Mouse (Mus musculus): ENCODE results near the gene Hecw2.

Hecw2 gene

DNA sequence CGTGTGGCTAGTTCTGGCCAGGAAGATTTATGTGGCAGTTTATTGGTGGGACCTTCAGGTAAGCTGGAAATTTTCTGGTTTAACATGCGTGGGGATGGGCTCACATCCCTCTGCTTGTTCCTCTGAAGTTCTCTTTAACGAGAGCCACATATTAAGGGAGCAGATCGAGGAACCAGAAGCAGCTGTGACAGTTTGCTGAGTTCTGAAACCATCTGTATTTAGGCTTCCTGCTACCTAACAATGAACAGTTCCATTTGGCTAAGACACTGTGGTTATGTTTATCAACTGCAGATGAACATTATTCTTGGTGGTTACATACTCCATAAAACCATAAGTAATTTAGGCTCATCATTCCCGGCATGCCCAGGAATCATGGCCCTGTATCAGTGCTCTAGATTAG lies 242.6 kb downstream of the Hecw2 start:
- H3K4me1 ChIP-seq (replicated peaks; ENCODE audit: low read depth, low read length): no peaks in the 10 kb centered on the region
- TF ChIP-seq CTCF (conservative IDR thresholded peaks at IDR 0.05; ENCODE audit: low read length) (no peak), NANOG (IDR thresholded peaks at IDR 0.05; ENCODE audit: borderline replicate concordance, low read length) (no peak), POU5F1 (IDR thresholded peaks at IDR 0.05; ENCODE audit: borderline replicate concordance, low read length) (no peak)
- H3K36me3 ChIP-seq (ENCODE audit: insufficient read depth, low read length): no peaks in the 10 kb centered on the region
- no peak overlapping the region for H3K4me3 ChIP-seq (replicated peaks; ENCODE audit: low read length)
- H3K27me3 ChIP-seq (ENCODE audit: insufficient read depth, low read length): no peaks in the 10 kb centered on the region
- no peaks in the 10 kb centered on the region for H3K9me3 ChIP-seq (ENCODE audit: low read length)

DNA sequence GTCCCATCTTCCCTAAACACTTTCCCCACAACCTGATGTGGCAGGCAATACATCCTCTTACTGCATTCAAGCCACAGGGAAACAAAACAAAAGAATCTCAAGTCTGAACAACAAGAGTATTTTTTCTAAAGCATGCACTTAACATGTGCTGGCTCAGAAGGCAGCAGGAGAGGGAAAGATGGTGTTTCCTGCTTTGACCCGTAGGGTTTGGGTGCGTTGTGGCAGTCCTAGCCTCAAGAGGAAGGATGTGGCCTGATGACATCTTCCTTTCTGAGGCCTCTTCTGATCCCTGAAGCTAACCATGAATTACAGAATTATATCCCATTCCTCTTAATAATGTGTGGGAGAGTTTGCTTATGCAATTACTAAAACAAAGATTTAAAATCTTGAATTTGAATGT lies 249.2 kb downstream of the Hecw2 start:
- Histone ChIP-seq H3K27me3 (ENCODE audit: insufficient read depth, low read length) (no peaks in the 10 kb centered on the region), H3K36me3 (ENCODE audit: insufficient read depth, low read length) (no peaks in the 10 kb centered on the region), H3K4me1 (replicated peaks; ENCODE audit: low read depth, low read length) (peaks cover 4% of the 10 kb centered on the region; the same call in 1 of the 2 replicates), H3K4me3 (replicated peaks; ENCODE audit: low read length) (no peak overlapping the region), H3K9me3 (ENCODE audit: low read length) (no peaks in the 10 kb centered on the region)
- TF ChIP-seq POU5F1 (IDR thresholded peaks at IDR 0.05; ENCODE audit: borderline replicate concordance, low read length) (no peak), CTCF (conservative IDR thresholded peaks at IDR 0.05; ENCODE audit: low read length) (no peak), NANOG (IDR thresholded peaks at IDR 0.05; ENCODE audit: borderline replicate concordance, low read length) (no peak)

DNA sequence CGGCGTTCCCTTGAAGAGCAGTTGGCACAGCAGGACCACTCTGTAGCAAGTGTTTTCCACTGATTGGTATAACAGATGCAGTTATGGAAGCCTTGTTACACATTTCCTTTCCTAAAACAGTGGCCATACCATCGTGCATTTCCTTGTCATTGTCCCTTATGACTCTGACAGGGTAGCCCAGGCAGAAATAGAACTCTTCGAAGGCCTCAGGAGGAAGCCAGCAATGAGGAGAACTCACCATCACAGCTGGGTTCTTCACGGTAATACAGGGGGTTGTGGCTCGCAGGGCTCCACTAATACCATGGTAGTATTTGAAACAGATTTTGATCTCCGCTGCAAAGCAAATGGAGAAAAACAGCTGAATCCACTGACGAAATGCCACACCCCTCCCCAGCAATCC lies 252.5 kb downstream of the Hecw2 start:
- TF ChIP-seq POU5F1 (IDR thresholded peaks at IDR 0.05; ENCODE audit: borderline replicate concordance, low read length): no peak
- TF ChIP-seq CTCF (conservative IDR thresholded peaks at IDR 0.05; ENCODE audit: low read length): no peak
- no peak for TF ChIP-seq NANOG (IDR thresholded peaks at IDR 0.05; ENCODE audit: borderline replicate concordance, low read length)
- no peaks in the 10 kb centered on the region for H3K9me3 ChIP-seq (ENCODE audit: low read length)
- peaks cover 4% of the 10 kb centered on the region; the same call in 1 of the 2 replicates for H3K4me1 ChIP-seq (replicated peaks; ENCODE audit: low read depth, low read length)
- no peaks in the 10 kb centered on the region for H3K27me3 ChIP-seq (ENCODE audit: insufficient read depth, low read length)
- H3K36me3 ChIP-seq (ENCODE audit: insufficient read depth, low read length): no peaks in the 10 kb centered on the region
- no peak overlapping the region for H3K4me3 ChIP-seq (replicated peaks; ENCODE audit: low read length)

DNA sequence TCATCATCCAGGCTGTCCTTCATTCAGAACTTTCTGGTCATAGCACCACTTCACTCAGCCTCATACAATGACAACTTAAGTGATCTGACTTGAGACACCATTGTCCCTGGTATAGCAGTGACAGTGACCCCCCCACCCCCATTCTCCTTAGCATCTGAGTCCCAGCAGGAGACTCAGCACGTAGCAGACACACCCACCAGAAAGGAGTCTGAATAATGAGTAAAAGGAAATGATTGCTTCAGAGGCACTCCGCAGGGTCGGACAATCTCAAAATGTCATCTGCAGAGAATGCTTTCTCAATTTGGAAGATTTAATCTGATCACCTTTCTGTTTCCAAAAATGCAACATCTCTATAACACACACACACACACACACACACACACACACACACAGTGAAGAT lies 253.4 kb downstream of the Hecw2 start:
- no peaks in the 10 kb centered on the region for H3K27me3 ChIP-seq (ENCODE audit: insufficient read depth, low read length)
- H3K4me1 ChIP-seq (replicated peaks; ENCODE audit: low read depth, low read length): peaks cover 4% of the 10 kb centered on the region; the same call in 1 of the 2 replicates
- no peaks in the 10 kb centered on the region for H3K36me3 ChIP-seq (ENCODE audit: insufficient read depth, low read length)
- H3K9me3 ChIP-seq (ENCODE audit: low read length): no peaks in the 10 kb centered on the region
- H3K4me3 ChIP-seq (replicated peaks; ENCODE audit: low read length): no peak overlapping the region
- TF ChIP-seq CTCF (conservative IDR thresholded peaks at IDR 0.05; ENCODE audit: low read length) (no peak), NANOG (IDR thresholded peaks at IDR 0.05; ENCODE audit: borderline replicate concordance, low read length) (no peak), POU5F1 (IDR thresholded peaks at IDR 0.05; ENCODE audit: borderline replicate concordance, low read length) (no peak)

DNA sequence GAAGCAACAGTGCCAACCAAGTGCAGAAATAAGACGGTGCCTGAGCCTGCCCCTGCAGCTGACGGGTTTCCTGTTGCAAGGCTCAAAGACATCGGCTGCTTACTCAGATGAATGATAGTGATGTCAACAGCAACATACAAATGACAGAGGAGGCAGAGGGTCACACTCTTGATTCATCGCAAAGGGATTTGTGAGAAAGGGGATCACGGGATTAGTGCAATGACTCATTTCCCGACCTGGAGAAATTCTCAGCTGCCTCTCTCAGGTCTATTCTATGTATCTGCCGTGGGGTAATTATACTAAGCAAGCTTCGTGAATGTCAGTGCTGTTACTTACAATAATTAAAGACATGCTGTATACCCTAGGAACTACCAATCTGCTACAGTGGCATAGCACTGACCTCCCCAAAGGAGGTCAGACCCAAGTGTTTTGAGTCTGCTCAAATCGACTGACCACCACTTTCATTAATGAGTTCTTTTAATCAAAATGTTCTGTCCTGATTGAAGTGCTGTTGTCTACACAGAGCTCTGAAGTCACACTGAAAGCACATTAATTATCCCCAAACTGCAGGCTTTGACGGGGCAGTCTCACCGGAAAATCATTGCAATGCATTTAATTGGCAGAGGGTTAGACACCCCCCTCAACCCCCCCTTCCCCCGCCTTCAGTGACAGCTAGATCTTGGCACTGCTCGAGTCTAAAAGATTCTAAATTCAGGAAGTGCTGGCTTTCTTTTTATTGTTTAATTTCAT lies 254.5 kb downstream of the Hecw2 start:
- no peak for TF ChIP-seq NANOG (IDR thresholded peaks at IDR 0.05; ENCODE audit: borderline replicate concordance, low read length)
- TF ChIP-seq CTCF (conservative IDR thresholded peaks at IDR 0.05; ENCODE audit: low read length): no peak
- no peak for TF ChIP-seq POU5F1 (IDR thresholded peaks at IDR 0.05; ENCODE audit: borderline replicate concordance, low read length)
- Histone ChIP-seq H3K4me3 (replicated peaks; ENCODE audit: low read length) (no peak overlapping the region), H3K4me1 (replicated peaks; ENCODE audit: low read depth, low read length) (peaks cover 6% of the 10 kb centered on the region; the same call in 1 of the 2 replicates), H3K27me3 (ENCODE audit: insufficient read depth, low read length) (no peaks in the 10 kb centered on the region), H3K9me3 (ENCODE audit: low read length) (no peaks in the 10 kb centered on the region), H3K36me3 (ENCODE audit: insufficient read depth, low read length) (no peaks in the 10 kb centered on the region)

DNA sequence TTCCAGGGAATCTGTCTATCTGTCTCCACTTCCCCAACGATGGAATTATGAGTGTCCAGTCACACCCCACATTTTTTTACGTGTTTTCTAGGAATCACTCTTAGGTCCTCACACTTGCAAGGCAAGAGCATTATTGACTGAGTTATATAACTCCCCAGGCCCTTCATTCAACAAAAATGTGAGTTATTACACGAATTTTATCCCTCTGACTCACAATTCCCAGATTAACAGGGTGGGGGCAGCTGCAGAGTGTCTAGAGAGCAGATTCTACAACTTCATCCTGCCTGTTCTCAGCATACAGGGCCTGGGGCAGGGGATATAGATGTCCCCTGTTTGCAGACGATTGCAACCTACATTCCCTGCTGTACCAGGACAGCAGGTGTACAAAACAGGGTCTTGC lies 255.7 kb downstream of the Hecw2 start:
- TF ChIP-seq CTCF (conservative IDR thresholded peaks at IDR 0.05; ENCODE audit: low read length) (no peak), NANOG (IDR thresholded peaks at IDR 0.05; ENCODE audit: borderline replicate concordance, low read length) (no peak), POU5F1 (IDR thresholded peaks at IDR 0.05; ENCODE audit: borderline replicate concordance, low read length) (no peak)
- Histone ChIP-seq H3K36me3 (ENCODE audit: insufficient read depth, low read length) (no peaks in the 10 kb centered on the region), H3K4me3 (replicated peaks; ENCODE audit: low read length) (no peak overlapping the region), H3K9me3 (ENCODE audit: low read length) (no peaks in the 10 kb centered on the region), H3K27me3 (ENCODE audit: insufficient read depth, low read length) (no peaks in the 10 kb centered on the region), H3K4me1 (replicated peaks; ENCODE audit: low read depth, low read length) (peaks cover 6% of the 10 kb centered on the region; the same call in 1 of the 2 replicates)

DNA sequence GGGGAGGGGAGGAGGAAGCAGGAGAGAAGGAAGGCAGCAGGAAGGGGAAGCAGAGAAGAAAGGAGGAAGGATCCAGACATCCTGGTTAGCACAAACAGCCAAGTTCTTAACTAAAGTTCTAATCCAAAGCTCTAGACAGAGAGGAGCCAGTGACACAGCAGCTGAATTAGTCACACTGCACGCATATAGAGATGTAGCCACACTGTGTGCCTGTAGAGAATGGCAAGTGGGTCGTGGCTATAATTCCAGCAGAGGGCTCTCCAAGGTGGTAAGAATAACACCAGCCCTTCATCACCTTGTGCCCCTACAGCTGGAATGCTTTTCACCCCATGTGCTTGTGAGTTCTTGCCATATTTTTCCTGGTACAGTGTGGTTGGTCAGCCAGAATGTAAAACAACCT lies 261.7 kb downstream of the Hecw2 start:
- Histone ChIP-seq H3K4me3 (replicated peaks; ENCODE audit: low read length) (no peak overlapping the region), H3K36me3 (ENCODE audit: insufficient read depth, low read length) (no peaks in the 10 kb centered on the region), H3K27me3 (ENCODE audit: insufficient read depth, low read length) (no peaks in the 10 kb centered on the region), H3K4me1 (replicated peaks; ENCODE audit: low read depth, low read length) (0 out of 2 replicates have a peak, but pooled peaks cover 2% of the 10 kb centered on the region), H3K9me3 (ENCODE audit: low read length) (no peaks in the 10 kb centered on the region)
- TF ChIP-seq NANOG (IDR thresholded peaks at IDR 0.05; ENCODE audit: borderline replicate concordance, low read length) (no peak), POU5F1 (IDR thresholded peaks at IDR 0.05; ENCODE audit: borderline replicate concordance, low read length) (no peak), CTCF (conservative IDR thresholded peaks at IDR 0.05; ENCODE audit: low read length) (no peak)

DNA sequence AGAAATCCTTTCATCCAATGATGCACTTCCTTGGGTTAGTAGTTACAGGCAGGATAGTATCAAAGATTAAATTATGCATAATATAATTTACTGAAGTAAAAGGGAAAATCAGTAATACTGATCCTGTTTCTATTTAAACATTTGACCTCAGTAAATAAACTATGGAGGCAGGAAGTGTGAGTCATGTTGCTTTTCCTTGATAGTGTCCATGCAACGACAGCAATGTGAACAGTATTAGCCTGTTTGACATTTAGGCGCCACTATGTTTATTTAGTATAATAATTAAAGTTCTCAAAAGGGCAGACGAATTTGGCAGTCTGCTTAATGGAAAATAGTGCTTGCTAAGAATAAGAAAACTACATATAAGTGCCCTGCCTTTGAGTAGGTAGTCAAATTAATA lies 263.7 kb downstream of the Hecw2 start:
- peaks cover 4% of the 10 kb centered on the region; the same call in 1 of the 2 replicates for H3K27me3 ChIP-seq (ENCODE audit: insufficient read depth, low read length)
- H3K4me3 ChIP-seq (replicated peaks; ENCODE audit: low read length): no peak overlapping the region
- H3K4me1 ChIP-seq (replicated peaks; ENCODE audit: low read depth, low read length): 0 out of 2 replicates have a peak, but pooled peaks cover 2% of the 10 kb centered on the region
- TF ChIP-seq NANOG (IDR thresholded peaks at IDR 0.05; ENCODE audit: borderline replicate concordance, low read length) (no peak), CTCF (conservative IDR thresholded peaks at IDR 0.05; ENCODE audit: low read length) (no peak), POU5F1 (IDR thresholded peaks at IDR 0.05; ENCODE audit: borderline replicate concordance, low read length) (no peak)
- H3K36me3 ChIP-seq (ENCODE audit: insufficient read depth, low read length): no peaks in the 10 kb centered on the region
- no peaks in the 10 kb centered on the region for H3K9me3 ChIP-seq (ENCODE audit: low read length)
